Comparison of ENCODE assay signal across 7 mouse cellular contexts in the genomic region with DNA sequence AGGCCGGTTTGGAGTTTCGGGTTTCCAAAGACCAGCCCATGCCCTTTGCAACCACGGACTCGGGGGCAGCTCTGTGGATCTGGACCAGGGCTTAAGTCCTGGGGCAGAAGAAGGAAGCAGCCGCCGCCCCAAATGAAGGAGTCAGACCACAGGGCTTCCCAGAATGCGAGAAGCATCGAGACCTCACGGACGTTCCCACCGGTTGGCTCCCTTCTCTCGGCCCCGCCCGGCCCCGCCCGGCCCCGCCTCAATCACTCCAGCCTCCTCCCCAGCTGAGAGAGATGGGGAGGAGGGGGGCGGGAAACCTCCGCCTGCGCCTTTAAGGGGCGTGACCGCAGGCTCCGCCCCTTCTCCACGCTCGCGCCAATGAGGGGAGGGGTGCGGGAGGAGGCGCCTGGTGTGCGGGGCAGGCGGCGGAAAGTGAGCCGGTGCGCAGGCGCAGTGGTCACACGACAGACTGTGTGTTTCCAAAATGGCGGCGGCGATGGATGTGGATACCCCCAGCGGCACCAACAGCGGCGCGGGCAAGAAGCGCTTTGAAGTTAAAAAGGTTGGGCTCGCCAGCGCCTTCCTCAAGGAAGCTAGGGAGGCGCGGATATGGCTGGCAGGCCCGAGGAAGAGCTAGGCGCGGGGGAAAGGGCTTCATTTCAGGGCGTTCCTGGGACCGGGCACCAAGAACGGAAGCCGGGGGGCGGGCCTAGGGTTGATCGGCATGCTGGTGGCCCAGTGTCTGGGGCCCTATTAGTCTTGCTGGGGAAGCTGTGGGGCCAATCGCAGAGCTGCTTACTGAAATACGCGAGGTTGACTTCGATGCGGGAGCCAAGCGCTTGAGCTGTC. TPM values are rescaled to one million over a fixed set of nuclear protein-coding genes. Genes with fewer than 3 reads are reported as not detected.
DNase-seq lines count a peak whose midpoint lies in the region; ATAC-seq and TF ChIP-seq lines count a peak whose summit lies in the region.

A gene (plus strand): TSS at position 396 of the 837 bp plus-strand sequence.

- peaks cover 24% of the 10 kb centered on the region for H3K36me3 ChIP-seq in embryonic facial prominence, embryonic 12.5 days
- peaks cover 1% of the 10 kb centered on the region; the same call in 1 of the 2 replicates for H3K36me3 ChIP-seq in kidney, adult 2 months (ENCODE audit: control insufficient read depth, insufficient read depth, low read length)
- peaks cover 26% of the 10 kb centered on the region for H3K36me3 ChIP-seq in limb, embryonic 12.5 days
- H3K36me3 ChIP-seq in midbrain, embryonic 15.5 days (replicated peaks): peaks cover 10% of the 10 kb centered on the region
- H3K36me3 ChIP-seq in spleen, adult 2 months (ENCODE audit: control insufficient read depth, insufficient read depth, low read length): peaks cover 9% of the 10 kb centered on the region

- H3K9me3 ChIP-seq in embryonic facial prominence, embryonic 12.5 days: peaks cover 5% of the 10 kb centered on the region
- peaks cover 10% of the 10 kb centered on the region; the same call in 1 of the 2 replicates for H3K9me3 ChIP-seq in limb, embryonic 12.5 days
- H3K9me3 ChIP-seq in midbrain, embryonic 15.5 days: no peaks in the 10 kb centered on the region

- peaks cover 3% of the 10 kb centered on the region; the same call in 1 of the 2 replicates for H3K4me1 ChIP-seq in embryonic facial prominence, embryonic 12.5 days
- H3K4me1 ChIP-seq in kidney, adult 2 months (ENCODE audit: control insufficient read depth, insufficient read depth, low read length): peaks cover 3% of the 10 kb centered on the region; the same call in 1 of the 2 replicates
- peaks cover 13% of the 10 kb centered on the region for H3K4me1 ChIP-seq in limb, embryonic 12.5 days (replicated peaks)
- H3K4me1 ChIP-seq in midbrain, embryonic 15.5 days: peaks cover 12% of the 10 kb centered on the region
- no peaks in the 10 kb centered on the region; the same call in 1 of the 2 replicates for H3K4me1 ChIP-seq in spleen, adult 2 months (ENCODE audit: control insufficient read depth, insufficient read depth, insufficient read length)

- no peaks in the 10 kb centered on the region for H3K27me3 ChIP-seq in embryonic facial prominence, embryonic 12.5 days
- no peaks in the 10 kb centered on the region for H3K27me3 ChIP-seq in kidney, adult 2 months (replicated peaks; ENCODE audit: control insufficient read depth, insufficient read depth, low read length)
- no peaks in the 10 kb centered on the region for H3K27me3 ChIP-seq in limb, embryonic 12.5 days
- no peaks in the 10 kb centered on the region for H3K27me3 ChIP-seq in midbrain, embryonic 15.5 days (replicated peaks)
- H3K27me3 ChIP-seq in spleen, adult 2 months (ENCODE audit: control insufficient read depth, insufficient read depth, low read length): no peaks in the 10 kb centered on the region

- WGBS in embryonic facial prominence, embryonic 12.5 days: under 1% methylated on average over 60 of the region's 62 CpGs
- WGBS in kidney, adult 2 months: under 1% methylated on average over 62 of the region's 62 CpGs
- WGBS in limb, embryonic 12.5 days: under 1% methylated on average over 58 of the region's 62 CpGs
- WGBS in midbrain, embryonic 15.5 days: under 1% methylated on average over 55 of the region's 62 CpGs
- WGBS in spleen, adult 2 months: under 1% methylated on average over 60 of the region's 62 CpGs

- H3K27ac ChIP-seq in embryonic facial prominence, embryonic 12.5 days: peak within 1 kb of the TSS; percentile 89
- H3K27ac ChIP-seq in kidney, adult 2 months (ENCODE audit: insufficient read depth, low read depth, low read length): peak within 1 kb of the TSS; percentile 96
- H3K27ac ChIP-seq in limb, embryonic 12.5 days: peak within 1 kb of the TSS; percentile 89
- peak within 1 kb of the TSS; percentile 93 for H3K27ac ChIP-seq in midbrain, embryonic 15.5 days
- peak within 1 kb of the TSS; percentile 96 for H3K27ac ChIP-seq in spleen, adult 2 months (ENCODE audit: insufficient read depth, low read length)

- TF ChIP-seq POLR2A in kidney, adult 2 months (IDR thresholded peaks at IDR 0.05; ENCODE audit: low read depth, low read length): no peak
- peak; percentile 81 for TF ChIP-seq POLR2A in spleen, adult 2 months (IDR thresholded peaks at IDR 0.05; ENCODE audit: low read depth, low read length)

- TF ChIP-seq CTCF in kidney, adult 2 months (conservative IDR thresholded peaks at IDR 0.05; ENCODE audit: insufficient read depth, insufficient read length, low read depth, low read length): no peak
- no peak for TF ChIP-seq CTCF in spleen, adult 2 months (IDR thresholded peaks at IDR 0.05; ENCODE audit: extremely low read depth, insufficient read depth, insufficient read length, insufficient replicate concordance)

- peak within 1 kb of the TSS; percentile 65 for H3K4me2 ChIP-seq in embryonic facial prominence, embryonic 12.5 days (replicated peaks)
- peak within 1 kb of the TSS; percentile 68 for H3K4me2 ChIP-seq in limb, embryonic 12.5 days
- H3K4me2 ChIP-seq in midbrain, embryonic 15.5 days: peak within 1 kb of the TSS; percentile 61

- ATAC-seq in embryonic facial prominence, embryonic 12.5 days (ENCODE audit: insufficient number of reproducible peaks, insufficient read depth, low FRiP score, low TSS enrichment): peak; percentile 98
- peak; percentile 99 for ATAC-seq in limb, embryonic 12.5 days (ENCODE audit: insufficient number of reproducible peaks, insufficient read depth, low FRiP score, low TSS enrichment, low read depth)
- peak; percentile 99 for ATAC-seq in midbrain, embryonic 15.5 days (replicated peaks)

- H3K9ac ChIP-seq in embryonic facial prominence, embryonic 12.5 days: peak within 1 kb of the TSS; percentile 70
- peak within 1 kb of the TSS; percentile 79 for H3K9ac ChIP-seq in limb, embryonic 12.5 days (replicated peaks)
- peak within 1 kb of the TSS; percentile 66 for H3K9ac ChIP-seq in midbrain, embryonic 15.5 days

- DNase-seq in adrenal gland, postnatal 25 days: peak; percentile 99
- DNase-seq in heart, adult 18-20 months: peak; percentile 99 to 100
- peak; percentile 99 for DNase-seq in kidney, adult 2 months
- DNase-seq in spleen, adult 2 months (ENCODE audit: low read depth in 1 of 2, low spot score in 2 of 2): peak; percentile 98 to 99

- H3K4me3 ChIP-seq in embryonic facial prominence, embryonic 12.5 days: peak within 1 kb of the TSS; percentile 59
- H3K4me3 ChIP-seq in kidney, adult 2 months (ENCODE audit: insufficient read depth, low read depth, low read length): peak within 1 kb of the TSS; percentile 93
- H3K4me3 ChIP-seq in limb, embryonic 12.5 days (replicated peaks): peak within 1 kb of the TSS; percentile 71
- peak within 1 kb of the TSS; percentile 74 for H3K4me3 ChIP-seq in midbrain, embryonic 15.5 days
- H3K4me3 ChIP-seq in spleen, adult 2 months (ENCODE audit: extremely low read depth, insufficient read depth, insufficient read length): peak within 1 kb of the TSS; percentile 85

RNA-seq across cellular contexts. Expression of the gene that starts here (rescaled TPM):
- total RNA-seq in adrenal gland, postnatal 25 days (2021): 107 and 141 TPM in 2 replicates
- polyA plus RNA-seq in embryonic facial prominence, embryonic 12.5 days (2016; fragmentation: Nextera tagmentation; extraction: Ambion mirVana): 507 and 513 TPM in 2 replicates
- total RNA-seq in heart, adult 18-20 months (2021): 100 to 1,000 TPM; 113 to 130 TPM
- 76.3 and 118 TPM in 2 replicates for polyA plus RNA-seq in kidney, adult 2 months (2012; rRNA removed)
- polyA plus RNA-seq in limb, embryonic 12.5 days (2016; fragmentation: Nextera tagmentation; extraction: Ambion mirVana): 559 TPM in 2 replicates
- 387 and 390 TPM in 2 replicates for polyA plus RNA-seq in midbrain, embryonic 15.5 days (2015; fragmentation: Nextera tagmentation; extraction: Ambion mirVana)
- 32.3 and 32.9 TPM in 2 replicates for polyA plus RNA-seq in spleen, adult 2 months (2012; rRNA removed)

Comparison
In these comparisons a context has a peak if more than half of its experiments do, and no peak if none do; other contexts are left out.
1. Peak in every context shown above with its lines: DNase-seq, ATAC-seq, H3K4me3 ChIP-seq and H3K27ac ChIP-seq.